Mouse (Mus musculus): Measurements from ENCODE around the gene 1700029F12Rik.

DNA sequence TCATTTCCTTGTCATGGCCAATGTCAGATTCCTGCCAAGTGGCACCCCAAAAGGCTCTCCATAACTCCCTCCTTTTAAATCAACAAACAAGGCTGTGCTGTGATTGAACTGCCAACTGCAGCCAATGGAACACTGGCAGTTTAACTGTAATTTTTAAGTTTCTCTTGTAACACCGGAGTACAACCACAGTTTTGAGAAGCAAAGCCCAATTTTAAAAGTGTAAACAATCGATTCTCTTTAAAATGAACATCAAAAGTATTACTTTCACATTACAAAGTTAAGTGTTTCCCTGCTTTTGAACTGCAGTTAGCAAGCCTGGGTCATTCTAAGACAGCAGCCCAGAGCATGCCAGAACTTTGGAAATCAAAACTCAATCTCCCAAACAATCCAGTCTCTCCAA lies at the start of gene 1700029F12Rik:
- TF ChIP-seq EP300 (IDR thresholded peaks at IDR 0.05; ENCODE audit: low read depth in 1 of 2, low read length in 2 of 2) (no peak), NRF1 (IDR thresholded peaks at IDR 0.05; ENCODE audit: insufficient read depth, low read depth, low read length, poor library complexity, severe bottlenecking) (no peak), MXI1 (IDR thresholded peaks at IDR 0.05; ENCODE audit: low read depth, low read length) (no peak), POLR2A (IDR thresholded peaks at IDR 0.05; ENCODE audit: control insufficient read depth in 1 of 2, insufficient read depth in 1 of 2, low read depth in 1 of 2, low read length in 2 of 2, poor library complexity in 1 of 2) (no peak), JUND (IDR thresholded peaks at IDR 0.05; ENCODE audit: low read depth, low read length) (no peak), TCF12 (IDR thresholded peaks at IDR 0.05; ENCODE audit: low read depth, low read length) (no peak), USF2 (IDR thresholded peaks at IDR 0.05; ENCODE audit: borderline replicate concordance in 1 of 2, insufficient read depth in 1 of 2, low read depth in 1 of 2, low read length in 2 of 2) (no peak), POLR2AphosphoS2 (IDR thresholded peaks at IDR 0.05; ENCODE audit: low read length) (no peak), BHLHE40 (IDR thresholded peaks at IDR 0.05; ENCODE audit: borderline replicate concordance, low read depth, low read length) (no peak), HCFC1 (IDR thresholded peaks at IDR 0.05; ENCODE audit: low read depth, low read length) (no peak), GABPA (IDR thresholded peaks at IDR 0.05; ENCODE audit: low read depth, low read length) (no peak), ZNF384 (IDR thresholded peaks at IDR 0.05; ENCODE audit: low read depth, low read length) (no peak), MAX (IDR thresholded peaks at IDR 0.05; ENCODE audit: low read length) (no peak)

Measured in MEL (cell line).